8 mouse cellular contexts compared by ENCODE assay signal in the genomic region with DNA sequence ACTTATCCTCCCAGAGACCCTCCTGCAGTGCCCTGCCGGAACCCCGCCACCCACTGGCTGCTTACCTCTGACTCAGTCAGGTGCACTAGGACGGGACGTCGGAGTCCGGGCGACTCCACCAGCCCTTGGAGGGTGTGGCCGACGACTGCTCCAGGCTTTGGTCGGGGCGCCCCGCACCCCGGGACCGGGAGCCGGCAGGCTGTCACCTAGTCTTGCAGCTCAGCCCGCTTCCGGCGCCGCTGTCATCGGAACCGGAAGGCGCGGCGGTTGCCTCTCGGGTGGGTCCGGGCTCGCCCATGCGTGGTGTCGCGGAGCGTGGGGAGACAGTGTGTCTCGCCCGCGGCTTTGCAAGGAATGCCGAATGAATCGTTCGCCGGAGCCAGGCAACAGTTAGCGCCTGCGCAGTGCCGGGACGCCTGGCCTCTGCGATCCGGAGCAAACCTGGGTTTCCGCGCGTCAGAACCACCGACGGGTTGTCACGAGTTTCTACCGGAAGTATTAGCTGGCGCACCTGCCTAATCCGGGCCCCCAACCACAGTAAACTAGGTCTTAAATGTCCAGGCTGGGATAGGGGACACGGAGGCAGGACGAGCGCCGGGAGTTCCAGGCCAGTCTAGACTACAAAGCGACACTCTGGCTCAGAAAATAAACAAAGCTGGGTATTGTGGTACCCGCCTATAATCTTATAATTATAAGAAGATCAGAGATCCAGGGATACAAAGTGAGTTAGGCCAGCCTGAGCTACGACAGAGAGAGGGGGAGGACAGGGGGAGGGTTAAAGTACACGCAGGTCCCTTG. TPM values are rescaled to one million over a fixed set of nuclear protein-coding genes. Genes with fewer than 3 reads are reported as not detected.
DNase-seq lines count a peak whose midpoint lies in the region; ATAC-seq and TF ChIP-seq lines count a peak whose summit lies in the region.

TSS of gene Rmnd5b (minus strand) at position 372 of the 798 bp plus-strand sequence.

- peak within 1 kb of the TSS; percentile 84 for H3K4me2 ChIP-seq in hindbrain, postnatal 0 days (ENCODE audit: low read depth, low read length)

- no peaks in the 10 kb centered on the region for H3K27me3 ChIP-seq in hindbrain, postnatal 0 days (ENCODE audit: insufficient read depth, low read length)

- intact Hi-C loops in left cerebral cortex, adult 2 months (cut with DNase I) = loop anchor here (1.0 to 5.0 kb wide), 3 partner anchors 12 to 51 kb away; partner anchors contain the start of gene Phykpl

- under 1% methylated on average over 61 of the region's 61 CpGs for WGBS in hindbrain, postnatal 0 days
- under 1% methylated on average over 61 of the region's 61 CpGs for WGBS in macrophage (ENCODE audit: missing documents)

- H3K9me3 ChIP-seq in hindbrain, postnatal 0 days (ENCODE audit: low read length) = no peaks in the 10 kb centered on the region

- peak; percentile 94 for ATAC-seq in hindbrain, postnatal 0 days

- H3K27ac ChIP-seq in cortical plate, adult 2 months (ENCODE audit: insufficient read depth, low read length) = peak within 1 kb of the TSS; percentile 68
- peak within 1 kb of the TSS; percentile 73 for H3K27ac ChIP-seq in hindbrain, postnatal 0 days
- peak within 1 kb of the TSS; percentile 96 for H3K27ac ChIP-seq in left cerebral cortex, adult 2 months
- H3K27ac ChIP-seq in macrophage = peak within 1 kb of the TSS; percentile 86

- H3K4me3 ChIP-seq in cortical plate, adult 2 months (ENCODE audit: insufficient read depth, low read length) = peak within 1 kb of the TSS; percentile 72
- peak within 1 kb of the TSS; percentile 84 for H3K4me3 ChIP-seq in hindbrain, postnatal 0 days (ENCODE audit: low read length)
- H3K4me3 ChIP-seq in left cerebral cortex, adult 2 months = peak within 1 kb of the TSS; percentile 89
- H3K4me3 ChIP-seq in macrophage (ENCODE audit: inconsistent target) = peak within 1 kb of the TSS; percentile 71

- no peaks in the 10 kb centered on the region for H3K36me3 ChIP-seq in hindbrain, postnatal 0 days (ENCODE audit: insufficient read depth, low read length)
- H3K36me3 ChIP-seq in macrophage (ENCODE audit: inconsistent target) = no peaks in the 10 kb centered on the region

- peaks cover 47% of the 10 kb centered on the region for H3K79me2 ChIP-seq in macrophage (ENCODE audit: inconsistent target)

- H3K9ac ChIP-seq in hindbrain, postnatal 0 days (replicated peaks; ENCODE audit: low read length) = peak within 1 kb of the TSS; percentile 76

- DNase-seq in adipocyte (ENCODE audit: low spot score) = peak; percentile 86
- peak; percentile 80 to 86 for DNase-seq in gastrocnemius, adult 8-10 months (ENCODE audit: low spot score in 2 of 2)
- peak; percentile 96 for DNase-seq in hindbrain, postnatal 0 days (ENCODE audit: low spot score)
- peak; percentile 94 to 95 for DNase-seq in left cerebral cortex, adult 2 months (ENCODE audit: extremely low spot score in 1 of 2, low spot score in 2 of 2)
- peak; percentile 97 for DNase-seq in right cerebral cortex, adult 18-20 months
- DNase-seq in urinary bladder, adult 2 months (ENCODE audit: low spot score) = peak; percentile 89

- TF ChIP-seq CTCF in cortical plate, adult 2 months (IDR thresholded peaks at IDR 0.05; ENCODE audit: extremely low read depth, insufficient read depth, low read length) = no peak
- no peak; the same call in 1 of the 2 replicates for TF ChIP-seq CTCF in hindbrain, postnatal 0 days (IDR thresholded peaks at IDR 0.05; ENCODE audit: low read depth)
- TF ChIP-seq CTCF in left cerebral cortex, adult 2 months (IDR thresholded peaks at IDR 0.05) = no peak; the same call in 1 of the 2 replicates

- H3K4me1 ChIP-seq in cortical plate, adult 2 months (ENCODE audit: control insufficient read depth, insufficient read depth, low read length) = peaks cover 7% of the 10 kb centered on the region
- peaks cover 12% of the 10 kb centered on the region for H3K4me1 ChIP-seq in hindbrain, postnatal 0 days (ENCODE audit: insufficient read depth, low read length)

- TF ChIP-seq POLR2A in cortical plate, adult 2 months (IDR thresholded peaks at IDR 0.05; ENCODE audit: extremely low read depth, insufficient read depth, low read length) = peak; percentile 87

RNA-seq across cellular contexts. Expression of gene Rmnd5b, which starts in this region (rescaled TPM):
- polyA plus RNA-seq in cortical plate, adult 2 months (2012; rRNA removed) = 80.3 and 81.2 TPM in 2 replicates
- total RNA-seq in gastrocnemius, adult 8-10 months (2022) = 10 to 100 TPM; 10.5 to 13.0 (median 12.3) TPM
- total RNA-seq in hindbrain, postnatal 0 days (2014; rRNA removed) = 81.3 and 99.9 TPM in 2 replicates
- polyA plus RNA-seq in hindbrain, postnatal 0 days (2015; fragmentation: Nextera tagmentation; extraction: Ambion mirVana) = 60.9 and 63.8 TPM in 2 replicates
- 10 to 100 TPM; 56.1 to 61.9 TPM for total RNA-seq in left cerebral cortex, adult 2 months (2021)
- total RNA-seq in macrophage (2018; cell fraction: chromatin; rRNA removed) = 10 to 100 TPM in 25 of 26 experiments, 1 to 10 TPM in 1; 5.8 to 64.4 (median 26.4) TPM
- total RNA-seq in macrophage (2018; cell fraction: cytosol; rRNA removed) = 10 to 100 TPM; 12.1 to 48.9 (median 25.2) TPM
- total RNA-seq in macrophage (2018; cell fraction: nucleus; rRNA removed) = 10 to 100 TPM in 24 of 26 experiments, 1 to 10 TPM in 2; 9.5 to 48.8 (median 21.0) TPM
- polyA plus RNA-seq in macrophage (2018) = 15.5 to 43.6 TPM (median 25.5 TPM) in 3 replicates
- polyA plus RNA-seq in urinary bladder, adult 2 months (2012; rRNA removed) = 35.3 and 43.4 TPM in 2 replicates

Comparison
In these comparisons a context has a peak if more than half of its experiments do, and no peak if none do; other contexts are left out.
1. Peak in every context shown above with its lines: DNase-seq, ATAC-seq, H3K4me3 ChIP-seq and H3K27ac ChIP-seq.